Mouse (Mus musculus): Measurements from ENCODE around the gene Tesk1.

GRCm38 (mm10) chr4:43454041-43454836, 12.5 kb downstream of the Tesk1 start, which contains the start of gene Cd72:
- TF ChIP-seq CTCF (IDR thresholded peaks at IDR 0.05; ENCODE audit: borderline replicate concordance, extremely low read depth, insufficient read depth, insufficient read length) (no peak; the same call in 1 of the 2 replicates), POLR2A (IDR thresholded peaks at IDR 0.05; ENCODE audit: borderline replicate concordance, extremely low read depth, insufficient read depth, insufficient read length, poor library complexity, severe bottlenecking) (no peak)

Data from brain, embryonic 14.5 days (tissue).